Mouse (Mus musculus) thymus, adult 2 months (tissue): ENCODE data around the gene 2210011C24Rik.

Experiments
- CTCF ChIP-seq: fragments of 200-500 bp; IDR thresholded peaks from 2 replicates; pipeline ENCODE4 v1.5.1; 2012; ENCODE audit warnings: mild to moderate bottlenecking, control low read depth, low read length, moderate library complexity, borderline replicate concordance; ENCODE audit not compliant: control insufficient read depth, poor library complexity, insufficient read depth; ENCODE audit errors: extremely low read depth
- POLR2A ChIP-seq: fragments of 200-500 bp; IDR thresholded peaks from 2 replicates; pipeline ENCODE4 v1.6.1; 2012; ENCODE audit warnings: mild to moderate bottlenecking, low read length, control low read depth, moderate library complexity; ENCODE audit not compliant: control insufficient read depth, poor library complexity, insufficient read depth; ENCODE audit errors: extremely low read depth

GRCm38 (mm10) chr8:84059226-84059625, 47.3 kb upstream of the 2210011C24Rik start:
- TF ChIP-seq POLR2A, result no peak
- no peak for TF ChIP-seq CTCF
